Mouse (Mus musculus) testis, adult 2 months (tissue): ENCODE results near the gene Zbtb22.

ENCODE experiments used
- CTCF ChIP-seq: fragments of 200-500 bp; IDR thresholded peaks from 2 replicates; pipeline ENCODE4 v1.5.1; 2012; ENCODE audit warnings: low read depth, mild to moderate bottlenecking, inconsistent platforms, low read length, moderate library complexity; ENCODE audit not compliant: control insufficient read depth, insufficient read depth, insufficient replicate concordance
- POLR2A ChIP-seq: fragments of 200-500 bp; IDR thresholded peaks from 2 replicates; pipeline ENCODE4 v1.6.1; 2012; ENCODE audit warnings: low read depth, mild to moderate bottlenecking, inconsistent platforms, low read length, moderate library complexity; ENCODE audit not compliant: control insufficient read depth

DNA sequence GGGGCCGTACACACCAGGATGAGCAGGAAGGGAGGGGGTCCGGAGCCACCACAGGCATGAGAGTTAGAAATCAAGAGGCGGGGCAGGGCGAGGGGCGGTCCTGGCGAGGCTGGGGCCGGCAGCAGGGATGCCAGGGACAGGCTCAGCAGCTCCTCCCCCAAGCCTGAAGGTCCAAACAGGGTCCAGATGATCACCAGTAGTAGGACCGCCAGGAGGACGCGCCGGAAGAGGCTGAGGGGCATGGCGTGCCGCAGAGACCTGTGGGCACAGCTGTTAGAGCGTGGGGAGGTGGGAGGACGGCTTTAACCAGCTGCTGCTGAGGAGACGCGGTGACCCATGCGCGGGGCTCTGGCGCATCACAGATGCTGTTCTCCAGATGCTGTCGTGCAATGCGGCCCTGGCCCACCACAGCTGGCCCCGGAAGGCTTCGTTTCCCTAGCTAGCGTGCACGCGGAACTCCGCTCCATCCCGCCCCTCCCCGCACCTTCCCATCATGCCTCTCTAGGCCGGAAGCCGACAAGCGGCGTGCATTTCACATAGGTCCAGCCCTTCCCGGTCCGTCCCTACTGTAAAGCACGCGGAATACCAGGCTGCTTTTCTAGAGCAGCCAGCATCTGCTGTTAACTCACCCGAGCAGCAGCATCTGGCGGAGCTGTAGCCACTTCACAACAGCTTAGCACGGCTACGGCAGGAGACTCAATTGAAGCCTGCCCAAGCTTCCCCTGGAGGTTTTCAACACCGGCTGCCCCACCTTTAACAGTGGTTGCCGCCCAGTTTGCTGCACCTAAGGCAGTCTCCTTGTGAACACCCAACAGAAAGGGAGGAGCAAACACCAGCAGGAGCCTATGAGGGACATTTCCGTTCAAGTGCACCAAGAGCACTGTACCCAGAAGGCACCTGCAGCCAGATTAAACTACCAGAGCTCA lies 35.6 kb downstream of the Zbtb22 start, which contains the start of gene B3galt4:
- TF ChIP-seq CTCF (no peak), POLR2A (peak; percentile 59; the same call in 1 of the 2 replicates)
